Mouse (Mus musculus) forebrain, embryonic 15.5 days (tissue): ENCODE measurements at regions not wholly inside any gene's neighbourhood (a gene's known extent, or its start where the extent isn't known, plus 50 kb on each side); places are given as distances from the start of the nearest gene placed in this dataset.

Source experiments
- ATAC-seq: fragments of 200-750 bp; cut with Nextera tagmentation; replicated peaks from 2 replicates; pipeline ENCODE4 v1.8.0; 2017; ENCODE audit warnings: mild to moderate bottlenecking, moderate TSS enrichment, moderate library complexity
- H3K27ac ChIP-seq: fragments of 300-500 bp; sonication (generic); replicated peaks from 2 replicates; pipeline ENCODE4 v1.5.1; 2015; ENCODE audit warnings: mild to moderate bottlenecking, inconsistent platforms
- H3K27me3 ChIP-seq: fragments of 300-500 bp; sonication (generic); 2 replicates; pipeline ENCODE4 v1.6.1; 2015; ENCODE audit warnings: inconsistent platforms
- H3K36me3 ChIP-seq: fragments of 300-500 bp; sonication (generic); 2 replicates; pipeline ENCODE4 v1.6.1; 2015; ENCODE audit warnings: mild to moderate bottlenecking, inconsistent platforms
- H3K4me1 ChIP-seq: fragments of 300-500 bp; sonication (generic); 2 replicates; pipeline ENCODE4 v1.6.1; 2015; ENCODE audit warnings: inconsistent platforms
- H3K4me2 ChIP-seq: fragments of 300-500 bp; sonication (generic); replicated peaks from 2 replicates; pipeline ENCODE4 v1.6.1; 2015; ENCODE audit warnings: mild to moderate bottlenecking, inconsistent platforms
- H3K4me3 ChIP-seq: fragments of 300-500 bp; sonication (generic); 2 replicates; pipeline ENCODE4 v1.5.1; 2015; ENCODE audit warnings: mild to moderate bottlenecking, inconsistent platforms
- H3K9ac ChIP-seq: fragments of 300-500 bp; sonication (generic); replicated peaks from 2 replicates; pipeline ENCODE4 v1.6.1; 2015; ENCODE audit warnings: mild to moderate bottlenecking, inconsistent platforms
- H3K9me3 ChIP-seq: fragments of 300-500 bp; sonication (generic); 2 replicates; pipeline ENCODE4 v1.6.1; 2016; ENCODE audit warnings: inconsistent platforms
- WGBS: fragments of 180-500 bp; shearing (Covaris S2); methylation state at CpG from one replicate; pipeline ENCODE4 v1.1.7; 2015; ENCODE audit warnings: mixed read lengths; 5-methylcytosine and 5-hydroxymethylcytosine counted together

GRCm38 (mm10) chrX:146728562-146728961, 233.8 kb upstream of the Htr2c start:
- Histone ChIP-seq H3K4me1 (no peaks in the 10 kb centered on the region), H3K4me2 (no peak overlapping the region), H3K27me3 (no peaks in the 10 kb centered on the region), H3K9me3 (no peaks in the 10 kb centered on the region), H3K9ac (no peak overlapping the region), H3K36me3 (no peaks in the 10 kb centered on the region), H3K4me3 (no peak overlapping the region), H3K27ac (no peak overlapping the region)
- peak; percentile 53; the same call in 1 of the 2 replicates for ATAC-seq
- 62% methylated on average over 2 of the region's 2 CpGs for WGBS
